Mouse (Mus musculus) spleen, adult 18-20 months (tissue): ENCODE results near the gene Erc2.

Experiments
- DNase-seq, 2 experiments: peaks; one replicate each; pipeline ENCODE4 v3.0.0; 2022; ENCODE audit warnings: mixed read lengths in 2 of 2

The Erc2 gene

DNA sequence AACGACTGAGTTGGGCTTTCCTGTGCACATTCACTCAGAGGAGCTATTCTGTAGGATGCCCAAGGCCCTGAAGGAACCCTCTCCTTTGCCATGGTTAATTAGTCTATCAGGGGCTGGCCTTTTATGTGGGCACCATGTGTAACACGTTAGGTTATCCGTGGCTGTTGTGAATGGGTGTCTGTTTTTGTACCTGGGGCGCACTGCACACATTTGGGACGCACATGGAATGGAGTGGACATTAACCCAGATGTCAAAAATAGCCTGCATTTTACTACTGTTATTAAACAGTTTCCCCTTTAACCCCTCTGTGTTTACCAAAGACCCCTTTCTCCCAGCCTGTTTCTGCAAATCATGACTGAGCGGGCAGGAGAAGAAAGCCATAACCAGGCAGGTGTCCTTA lies 848.0 kb downstream of the Erc2 start:
- no peak for DNase-seq

DNA sequence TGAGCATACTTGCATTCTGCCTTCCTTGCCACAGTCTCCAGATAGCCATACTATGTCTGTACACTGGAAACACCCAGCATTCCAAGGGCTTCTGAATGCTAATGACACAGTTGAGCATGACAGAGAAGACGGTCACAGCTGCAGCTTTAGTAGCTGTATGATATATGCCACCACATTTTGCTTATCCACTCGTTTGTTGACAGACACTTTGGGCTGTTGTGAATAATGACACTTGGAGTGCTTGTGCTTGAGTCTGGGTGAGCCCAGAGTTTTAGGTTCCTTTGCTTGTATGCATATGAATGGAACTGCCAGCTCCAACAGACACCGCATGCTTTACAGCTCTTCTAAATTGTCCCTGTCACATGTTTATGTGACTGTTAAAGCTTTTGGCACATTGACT lies 852.8 kb downstream of the Erc2 start:
- DNase-seq: no peak

DNA sequence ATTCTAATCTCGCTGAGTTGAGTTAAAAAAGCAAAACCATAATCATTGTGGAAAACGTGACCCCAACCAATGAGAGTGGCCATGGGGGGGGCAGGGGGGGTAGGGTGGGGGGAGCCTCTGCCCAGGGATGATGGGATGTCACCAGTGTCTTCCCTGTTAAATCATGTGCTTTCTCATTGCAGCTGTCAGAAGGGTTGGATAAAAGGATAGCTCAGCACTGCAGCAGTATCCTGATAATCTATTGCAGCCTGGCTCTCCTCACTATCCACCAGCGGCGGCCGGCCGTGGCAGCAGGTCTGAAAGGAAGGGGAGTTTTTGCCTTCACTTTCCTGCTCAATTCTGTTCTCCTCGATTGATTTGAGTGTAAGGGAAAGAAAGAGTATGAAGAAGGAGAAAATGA lies 853.2 kb downstream of the Erc2 start:
- DNase-seq: no peak

DNA sequence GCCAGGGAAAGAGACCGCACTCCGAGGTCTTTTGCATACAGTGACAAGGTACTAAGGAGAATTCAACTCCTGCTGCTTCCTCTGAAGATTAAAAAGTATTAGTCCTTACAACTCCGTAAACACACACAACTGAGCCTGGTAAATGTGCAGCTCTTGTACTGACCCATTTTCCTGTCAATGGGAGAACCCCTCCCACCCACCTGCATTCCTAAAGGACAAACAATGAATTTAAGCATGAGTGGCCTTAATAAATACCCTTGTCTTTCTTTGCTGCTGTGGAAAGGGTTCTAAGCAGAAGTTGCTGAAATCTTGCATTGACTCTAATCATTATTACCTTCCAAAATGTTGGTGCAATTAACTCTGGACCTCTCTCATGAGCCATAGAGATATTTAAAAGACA lies 854.5 kb downstream of the Erc2 start:
- DNase-seq: no peak

DNA sequence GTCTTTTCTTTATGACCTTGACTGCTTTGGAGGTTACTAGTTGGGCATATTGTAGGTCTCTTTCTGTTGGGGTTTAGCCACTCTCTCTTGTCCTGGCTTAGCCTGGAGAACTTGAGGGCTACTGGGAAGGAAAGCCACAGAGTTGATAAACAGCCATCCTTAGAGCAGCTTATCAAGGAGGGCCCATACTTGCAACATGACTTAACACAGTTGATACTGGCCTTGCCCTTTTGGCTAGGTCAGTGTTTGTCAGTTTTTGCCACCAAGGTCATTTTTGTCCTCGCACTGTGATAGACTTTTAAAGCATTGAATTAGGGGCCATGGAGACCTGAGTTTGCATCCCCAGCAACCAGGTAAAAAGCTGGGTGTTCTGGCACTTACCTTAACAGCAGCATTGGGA lies 858.6 kb downstream of the Erc2 start:
- no peak for DNase-seq

DNA sequence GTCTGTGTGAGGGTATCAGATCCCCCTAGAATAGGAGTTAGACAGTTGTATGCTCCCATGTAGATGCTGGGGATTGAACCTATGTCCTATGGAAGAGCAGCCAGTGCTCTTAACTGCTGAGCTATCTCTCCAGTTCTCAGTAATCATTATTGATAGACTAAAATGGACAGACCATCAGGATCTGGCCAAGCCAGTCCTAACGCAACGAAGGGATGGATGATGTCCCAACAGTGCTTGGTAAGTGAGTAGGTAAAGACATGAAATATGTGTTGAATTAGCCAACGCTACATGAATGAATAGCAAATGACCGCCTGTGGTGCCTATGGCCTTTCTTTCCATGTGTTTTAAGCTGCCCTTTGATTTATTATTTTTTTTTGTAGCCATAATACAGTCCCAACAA lies 871.6 kb downstream of the Erc2 start:
- no peak for DNase-seq

DNA sequence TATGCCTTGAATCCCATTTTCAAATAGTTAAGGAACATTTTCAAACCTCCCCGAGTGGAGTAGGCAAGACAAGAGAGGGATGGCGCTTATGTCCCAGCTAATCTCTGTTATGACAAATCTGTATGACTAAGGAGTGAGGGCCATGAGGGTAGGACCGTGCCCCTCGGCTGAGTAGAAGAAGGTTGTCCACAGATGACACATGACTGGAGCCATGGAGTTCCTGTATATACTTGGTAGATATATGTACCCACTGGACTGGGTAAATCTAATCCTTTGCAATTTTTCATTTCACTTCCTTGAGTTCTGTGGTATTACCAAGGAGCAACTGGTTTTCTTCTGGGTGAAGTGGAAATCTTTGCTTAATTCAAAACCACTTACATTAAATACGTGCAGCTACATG lies 872.0 kb downstream of the Erc2 start:
- no peak for DNase-seq

DNA sequence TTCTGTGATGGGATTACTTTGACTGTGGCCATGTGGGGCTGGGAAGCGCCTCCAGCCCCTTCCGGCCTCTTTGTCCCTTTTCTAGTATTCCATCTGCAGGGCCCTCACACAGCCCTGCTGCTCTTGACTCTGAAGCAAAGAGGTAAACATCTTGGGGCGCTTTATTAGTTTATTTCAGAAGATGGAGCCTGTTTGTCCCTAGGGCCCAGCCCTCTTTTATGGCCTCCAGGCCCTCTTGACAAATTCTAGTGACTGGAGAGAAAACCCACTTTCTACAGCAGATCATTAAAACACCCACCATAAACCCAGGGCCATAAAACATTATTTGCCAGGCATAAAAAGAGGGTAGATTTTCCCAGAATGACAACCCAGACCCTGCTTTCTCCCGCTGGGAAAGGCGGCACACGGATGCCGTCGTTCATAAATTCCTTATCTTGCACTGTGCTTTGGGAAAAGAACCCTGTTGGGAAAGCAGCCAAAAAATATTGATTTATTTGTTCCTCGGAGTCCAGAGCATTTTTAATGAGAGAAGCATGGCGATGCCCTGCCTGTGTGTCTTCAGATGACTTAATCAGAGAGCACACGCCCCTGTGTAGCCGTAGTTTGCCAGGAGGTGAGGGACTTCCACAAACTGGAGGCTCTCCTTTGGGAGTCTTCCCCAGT lies 879.1 kb downstream of the Erc2 start:
- no peak for DNase-seq

DNA sequence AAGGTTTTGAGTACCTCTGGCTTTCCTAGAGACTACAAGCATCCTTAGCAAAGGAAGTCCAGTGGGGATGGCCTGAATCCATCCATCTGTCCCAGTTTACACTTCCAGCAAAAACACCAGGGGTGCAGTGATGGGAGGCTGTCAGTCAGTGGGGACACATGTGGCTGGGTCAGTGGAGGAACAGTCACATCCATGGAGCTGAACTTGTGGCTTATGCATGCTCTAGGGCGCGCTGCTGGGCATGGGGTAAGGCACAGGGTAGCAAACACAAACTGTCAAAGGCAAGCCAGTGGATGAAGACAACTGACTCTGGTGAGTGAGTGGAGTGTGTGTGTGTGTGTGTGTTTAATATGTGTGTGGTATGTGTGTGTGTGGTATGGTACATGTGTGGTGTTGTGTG lies 881.0 kb downstream of the Erc2 start:
- no peak for DNase-seq

DNA sequence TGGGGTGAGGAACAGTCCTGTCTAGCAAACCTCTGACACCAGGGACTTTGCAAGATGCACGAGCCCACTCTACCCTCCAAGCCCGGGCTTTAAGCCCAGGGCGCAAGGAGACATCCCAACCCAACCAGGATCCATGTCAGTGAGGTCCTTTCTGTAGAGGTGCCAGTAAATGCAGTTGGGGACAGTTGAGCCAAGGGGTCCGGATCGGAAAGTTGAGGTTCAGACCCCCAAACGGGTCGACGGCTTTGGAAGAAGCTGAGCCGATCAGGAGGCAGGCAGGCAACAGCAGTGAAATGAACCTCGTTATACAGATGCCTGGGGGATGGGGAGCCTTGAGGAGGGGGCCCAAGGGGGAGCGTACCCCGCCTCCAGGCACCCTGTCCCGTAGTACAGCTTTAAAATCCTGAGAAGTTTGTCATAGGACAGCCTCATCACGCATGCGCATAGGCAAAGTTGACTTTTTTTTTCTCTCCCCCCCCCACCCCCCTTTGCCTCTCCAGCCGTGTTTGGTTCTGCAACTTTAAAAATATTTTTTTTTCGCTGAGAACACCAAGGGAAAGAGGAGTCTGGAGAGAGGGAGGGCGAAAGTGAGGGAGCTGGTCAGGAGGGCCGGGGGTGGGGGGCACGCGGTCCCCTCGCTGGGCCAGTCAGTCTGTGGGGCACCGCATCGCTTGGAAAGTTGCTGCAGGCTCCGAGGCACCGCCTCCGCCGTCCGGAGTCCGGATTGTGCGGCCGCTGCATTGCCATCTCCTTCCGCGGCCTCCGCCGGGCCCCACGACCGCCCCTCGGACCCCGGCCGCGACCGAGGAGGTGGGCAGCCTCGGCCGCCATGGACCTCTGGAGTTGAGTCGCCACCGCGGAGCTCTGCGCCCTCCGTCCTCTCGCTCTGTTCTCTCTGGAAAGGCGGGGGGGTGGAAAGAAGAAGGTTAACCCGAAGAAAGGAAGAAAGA lies 882.1 kb downstream of the Erc2 start, which contains the start of gene Wnt5a:
TSS of gene Wnt5a (plus strand) at position 650 of the 950 bp plus-strand sequence.
- DNase-seq: no peak

DNA sequence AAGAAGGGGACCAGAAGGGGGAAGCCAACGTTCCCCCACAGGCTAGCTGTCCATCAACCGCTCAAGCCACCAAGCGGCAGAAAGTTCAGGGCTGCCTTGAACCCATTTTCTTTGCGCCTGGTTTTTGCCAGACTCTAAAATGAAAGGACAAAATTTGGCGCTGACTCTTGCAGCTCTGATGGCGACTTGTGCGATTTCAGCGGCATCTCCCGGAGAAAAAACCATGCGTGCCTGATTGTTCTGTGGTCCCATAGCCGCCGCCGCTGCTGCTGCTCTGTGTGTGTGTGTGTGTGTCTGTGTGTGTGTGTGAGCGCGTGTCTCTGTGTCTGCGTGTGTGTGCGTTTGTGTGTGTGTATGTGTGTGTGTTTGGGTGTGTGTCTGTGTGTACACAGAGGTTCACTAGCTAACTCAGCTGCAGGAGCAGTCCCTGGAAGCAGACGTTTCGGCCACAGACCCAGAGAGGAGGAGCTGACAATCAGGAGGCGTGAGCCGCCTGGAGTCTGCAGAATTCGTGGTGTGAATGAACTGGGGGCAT lies 882.9 kb downstream of the Erc2 start:
- no peak for DNase-seq

DNA sequence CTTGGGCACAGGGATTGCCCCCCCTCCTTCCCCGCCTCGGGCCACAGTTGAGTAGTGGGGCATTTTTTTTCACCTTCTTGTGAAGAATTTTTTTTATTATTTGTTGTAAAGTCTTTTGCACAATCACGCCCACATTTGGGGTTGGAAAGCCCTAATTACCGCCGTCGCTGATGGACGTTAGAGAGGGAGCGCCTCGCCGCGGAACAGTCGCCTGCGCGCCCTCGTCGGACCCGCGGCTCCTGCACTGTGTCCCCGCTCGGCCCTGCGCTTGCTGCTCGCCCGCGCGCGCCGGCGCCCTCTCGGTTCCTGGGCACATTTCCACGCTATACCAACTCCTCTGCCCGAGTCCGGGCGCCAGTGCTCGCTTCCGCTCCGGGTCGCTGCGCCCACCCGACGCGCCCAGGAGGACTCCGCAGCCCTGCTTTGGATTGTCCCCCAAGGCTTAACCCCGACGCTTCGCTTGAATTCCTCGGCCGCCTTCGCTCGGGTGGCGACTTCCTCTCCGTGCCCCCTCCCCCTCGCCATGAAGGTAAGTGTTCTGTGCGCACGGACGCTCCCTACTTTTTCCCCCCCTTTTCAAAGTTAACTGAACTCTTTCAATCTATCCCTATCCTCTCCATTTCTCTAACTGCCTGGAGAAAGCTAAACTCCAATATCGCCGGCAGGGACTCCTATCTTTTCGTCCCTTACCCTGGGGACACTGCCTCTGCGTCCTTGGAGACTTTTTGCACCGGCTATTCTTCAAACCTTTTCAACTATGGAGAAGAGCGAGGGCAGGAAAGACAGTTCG lies 883.6 kb downstream of the Erc2 start:
- DNase-seq: no peak

DNA sequence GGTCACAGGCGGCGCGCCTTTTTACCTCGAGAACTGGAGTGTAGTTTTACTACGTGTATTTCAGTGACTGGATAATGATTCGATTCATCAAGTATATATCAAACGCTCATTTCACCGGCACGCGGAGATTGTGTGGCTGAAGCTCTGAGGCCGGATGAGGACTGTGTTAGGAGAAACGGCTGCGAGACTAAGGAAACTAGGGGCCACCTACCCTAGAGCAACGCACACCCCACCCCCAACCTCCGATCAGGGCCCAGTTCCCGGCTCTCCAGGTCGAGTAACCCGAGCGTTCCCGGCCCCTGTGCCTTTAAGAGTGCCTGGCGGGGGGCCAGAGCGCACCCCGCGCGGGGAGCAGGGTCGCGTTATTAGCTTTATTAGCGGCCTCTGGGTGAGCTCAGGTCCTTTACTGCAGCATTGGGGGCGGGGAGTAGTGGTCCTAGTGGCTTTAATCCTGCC lies 884.2 kb downstream of the Erc2 start:
- DNase-seq: no peak

DNA sequence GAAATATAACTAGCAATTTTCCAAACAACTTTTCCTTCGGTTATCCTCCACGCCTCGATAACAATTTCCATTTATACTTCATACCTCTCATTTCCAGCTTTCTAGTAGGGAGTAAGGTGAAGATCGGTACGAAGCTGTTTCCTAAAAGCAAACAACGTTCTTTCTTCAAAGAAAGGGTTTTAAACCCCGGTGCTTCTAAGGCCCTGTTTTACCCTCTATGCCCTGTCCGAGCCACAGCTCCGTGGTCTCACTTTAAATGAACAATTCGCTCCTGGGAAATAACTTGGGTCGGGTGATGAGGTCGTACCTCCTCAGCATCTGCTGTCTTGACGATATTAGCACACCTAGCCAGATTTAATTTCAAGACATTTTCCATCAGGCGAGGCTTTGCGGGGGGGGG lies 884.8 kb downstream of the Erc2 start:
- no peak for DNase-seq

DNA sequence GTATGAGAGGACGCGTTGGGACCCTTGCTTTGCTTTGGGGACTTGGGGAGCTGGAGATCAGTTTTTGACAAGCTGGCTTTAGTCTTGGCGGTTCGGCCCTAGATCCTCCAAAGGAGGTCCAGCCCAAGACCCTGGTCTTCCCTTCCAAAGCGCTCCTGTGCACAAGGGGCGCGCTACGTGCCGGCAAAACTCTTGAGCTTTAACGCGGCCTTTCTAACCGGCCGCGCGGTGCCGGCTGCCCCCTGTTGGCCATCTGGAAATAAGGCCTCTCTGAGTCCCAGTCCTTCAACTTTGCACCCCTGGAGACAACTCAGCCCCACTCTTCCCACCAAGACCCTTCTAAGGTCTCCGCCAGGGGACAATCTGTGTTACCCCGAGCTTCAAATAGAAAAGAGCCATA lies 885.2 kb downstream of the Erc2 start:
- no peak for DNase-seq

DNA sequence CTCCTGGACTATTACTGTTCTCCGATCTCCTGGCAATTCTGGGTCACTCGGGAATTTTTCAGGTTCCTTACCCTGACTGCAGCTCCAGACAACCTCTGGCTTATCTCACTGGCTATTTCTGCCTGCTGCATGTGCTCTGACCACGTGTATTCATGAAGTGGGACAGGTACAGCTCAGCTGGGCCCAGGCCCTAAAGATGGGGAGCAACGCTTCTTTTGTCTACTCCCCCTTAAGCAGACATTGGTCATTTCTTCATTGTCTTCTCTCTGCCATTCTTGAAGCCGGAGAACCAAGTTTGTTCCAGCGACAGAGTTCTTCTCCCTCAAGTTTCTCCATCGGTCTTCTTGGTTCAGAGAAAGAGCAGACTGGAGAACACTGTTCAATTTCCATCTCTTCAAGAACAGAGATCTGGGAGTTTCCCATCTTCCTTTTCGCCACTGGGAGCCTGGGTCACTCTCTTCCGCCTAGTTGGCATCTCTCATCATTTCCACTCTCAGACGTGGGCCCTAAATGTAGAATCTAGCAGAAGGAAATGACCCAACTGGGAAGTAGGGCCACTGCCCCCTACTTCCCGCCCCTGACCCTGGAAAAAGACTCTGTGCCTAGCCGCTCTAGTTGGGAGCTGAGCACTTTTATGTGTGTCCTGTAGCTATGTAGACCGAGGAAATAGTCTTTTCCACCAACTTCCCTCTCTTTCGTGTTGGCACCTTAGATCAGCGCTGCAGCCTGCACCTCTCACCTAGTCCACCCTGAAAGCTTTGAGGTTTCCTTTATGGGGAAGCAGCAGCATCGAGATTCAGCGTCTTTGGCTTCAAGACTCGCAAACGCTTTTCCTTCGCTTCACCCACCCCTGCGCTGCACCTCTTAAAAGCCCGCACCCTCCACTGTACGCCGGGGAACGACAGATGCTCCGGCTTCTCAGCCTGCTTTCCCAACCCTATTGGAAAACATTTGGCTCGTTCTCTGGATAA lies 886.3 kb downstream of the Erc2 start:
- no peak for DNase-seq

DNA sequence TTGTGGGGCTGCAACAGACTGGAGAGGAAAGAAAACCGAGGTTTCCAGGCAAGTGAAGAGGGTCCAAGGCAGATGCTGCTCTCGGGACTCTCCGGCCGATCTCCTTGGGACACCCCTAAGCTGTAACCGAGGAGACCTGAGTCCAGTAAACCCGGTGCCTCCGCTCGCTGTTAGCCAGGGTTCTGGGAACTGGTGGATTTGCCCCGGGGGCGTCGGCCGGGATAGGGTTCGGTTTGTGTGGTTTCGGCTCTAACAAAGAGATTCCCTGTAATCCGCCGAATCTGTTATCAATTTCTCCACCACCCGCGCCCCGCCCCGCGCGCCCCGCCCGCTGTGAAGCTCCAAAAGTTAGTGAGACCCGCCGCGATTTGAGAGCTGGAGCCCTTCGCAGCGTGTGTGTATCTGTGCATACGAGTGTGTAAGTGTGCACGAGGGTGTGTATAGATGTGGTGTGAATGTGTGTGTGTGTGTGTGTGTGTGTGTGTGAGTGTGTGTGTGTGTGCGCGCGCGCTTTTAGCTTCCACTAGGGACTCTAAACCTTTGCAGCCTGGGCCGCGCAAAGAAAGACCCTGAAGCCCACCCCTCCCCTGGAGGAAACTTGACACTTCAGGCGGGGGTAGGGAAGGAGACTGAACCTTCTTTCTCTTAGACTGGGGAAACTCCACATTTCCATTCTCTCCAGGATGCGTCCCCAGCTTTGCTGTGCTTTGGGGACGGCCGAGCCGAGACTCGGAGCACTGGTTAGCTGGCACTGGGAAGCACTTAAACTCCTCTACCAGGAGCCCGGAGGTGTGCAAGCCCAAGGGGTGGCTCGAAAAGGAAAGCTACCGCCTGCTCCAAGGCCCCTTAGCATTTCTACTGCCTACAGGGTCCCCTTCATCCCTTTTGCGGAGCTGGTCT lies 887.5 kb downstream of the Erc2 start:
- DNase-seq: no peak

DNA sequence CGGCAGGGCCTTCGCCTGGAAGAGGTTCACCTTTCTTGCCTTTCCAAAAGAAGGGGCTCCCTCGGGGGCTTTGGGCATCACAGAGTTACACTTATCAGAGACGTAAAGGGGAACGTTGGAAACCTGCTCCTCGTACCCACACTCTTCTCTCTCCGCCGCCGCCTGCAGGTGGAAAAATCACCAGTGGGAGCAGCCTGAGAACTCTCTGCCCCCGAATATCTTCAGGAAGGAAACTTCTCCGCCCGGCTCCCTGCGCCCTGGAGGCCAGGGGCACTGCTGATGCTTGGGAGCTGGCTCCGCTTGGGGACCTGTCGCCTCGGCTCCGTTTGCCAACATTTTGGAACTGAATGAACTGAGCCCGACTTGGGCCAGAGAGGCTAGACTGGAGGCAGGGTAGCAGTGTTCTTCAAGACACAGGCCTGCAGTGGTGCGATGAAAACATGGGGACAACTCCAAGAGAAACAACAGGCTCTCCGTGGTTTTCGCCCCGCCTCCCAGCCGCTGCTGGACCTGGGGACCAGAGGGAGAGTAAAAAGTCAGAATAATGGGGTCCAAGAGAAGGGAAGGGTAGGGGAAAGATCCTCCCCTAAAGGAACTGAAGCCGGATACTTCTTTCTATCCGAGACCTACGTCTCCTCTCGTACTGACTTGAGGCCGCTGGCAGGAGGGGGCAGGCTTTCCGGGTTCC lies 888.3 kb downstream of the Erc2 start:
- no peak for DNase-seq

DNA sequence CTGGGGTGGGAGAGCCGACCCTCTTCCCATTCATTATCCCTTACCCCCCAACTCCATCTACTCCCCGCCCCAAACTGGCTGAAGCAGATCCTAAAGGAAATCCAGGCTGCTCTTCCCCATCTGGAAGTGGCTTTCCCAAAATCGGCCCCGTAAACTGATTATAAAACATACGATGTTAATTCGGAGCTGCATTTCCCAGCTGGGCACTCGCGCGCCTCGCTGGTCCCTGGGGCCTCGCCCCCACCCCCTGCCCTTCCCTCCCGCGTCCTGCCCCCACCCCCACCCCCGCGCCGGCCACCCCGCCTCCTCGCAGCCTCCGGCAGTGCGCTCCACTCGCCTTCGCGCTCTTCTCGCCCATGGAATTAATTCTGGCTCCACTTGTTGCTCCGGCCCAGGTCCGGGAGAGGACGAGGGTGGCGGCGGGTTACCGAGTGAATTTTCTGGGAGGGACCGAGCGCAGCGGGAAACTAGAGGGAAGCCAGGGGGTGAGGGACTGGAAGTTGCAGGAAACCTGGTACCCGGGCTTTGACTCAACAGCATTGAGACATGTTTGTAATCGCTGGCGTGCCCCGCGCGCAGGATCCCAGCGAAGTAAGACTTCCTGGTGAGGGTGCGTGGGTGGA lies 888.9 kb downstream of the Erc2 start:
- DNase-seq: no peak
